Mouse (Mus musculus): ENCODE measurements at regions not wholly inside any gene's neighbourhood (a gene's known extent, or its start where the extent isn't known, plus 50 kb on each side); places are given as distances from the start of the nearest gene placed in this dataset.

GRCm38 (mm10) chr13:47957662-47958061 lies 303.4 kb upstream of the Id4 start:
- no peak for TF ChIP-seq POLR2A (IDR thresholded peaks at IDR 0.05; ENCODE audit: low read depth, low read length)
- no peak for TF ChIP-seq CTCF (IDR thresholded peaks at IDR 0.05; ENCODE audit: extremely low read depth, insufficient read length, insufficient replicate concordance, low read depth, low read length)

Data from small intestine, adult 2 months (tissue).